Mouse (Mus musculus): ENCODE data around the gene Nubpl. TPM values are rescaled to one million over a fixed set of nuclear protein-coding genes. Genes with fewer than 3 reads are reported as not detected.

Gene Nubpl
- polyA plus RNA-seq, 1 experiment from 2014 or later = 6.3 TPM

DNA sequence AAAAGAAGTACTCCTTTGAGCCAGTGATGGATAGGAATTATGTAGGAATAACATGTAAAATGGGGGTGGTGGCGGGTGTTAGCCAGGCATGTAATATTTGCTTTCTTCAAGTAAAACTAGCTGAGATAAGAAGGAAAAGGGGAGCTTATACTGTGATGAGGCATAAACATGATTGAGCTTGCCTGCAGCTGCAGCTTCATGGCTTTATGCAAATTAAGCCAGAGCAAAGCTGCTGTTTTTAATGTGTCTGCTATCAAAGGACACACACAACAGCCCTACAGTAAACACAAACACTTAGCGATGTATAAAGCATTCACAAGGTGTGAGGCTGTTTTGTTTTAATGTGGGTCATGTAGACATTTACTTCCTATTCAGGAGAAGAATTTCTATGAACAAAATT lies 196.4 kb downstream of the Nubpl start:
- POLR2A ChIA-PET = no interaction called here
- CTCF ChIA-PET = no interaction called here
- TF ChIP-seq CTCF (IDR thresholded peaks at IDR 0.05) = no peak
- ATAC-seq = no peak
- no peak for DNase-seq (ENCODE audit: low read depth, low spot score)
- in situ Hi-C loops (cut with MboI; ENCODE audit: low pct_unique_long_range_greater_than_20kb) = no loop called here
- H3K27me3 ChIP-seq = no peaks in the 10 kb centered on the region

DNA sequence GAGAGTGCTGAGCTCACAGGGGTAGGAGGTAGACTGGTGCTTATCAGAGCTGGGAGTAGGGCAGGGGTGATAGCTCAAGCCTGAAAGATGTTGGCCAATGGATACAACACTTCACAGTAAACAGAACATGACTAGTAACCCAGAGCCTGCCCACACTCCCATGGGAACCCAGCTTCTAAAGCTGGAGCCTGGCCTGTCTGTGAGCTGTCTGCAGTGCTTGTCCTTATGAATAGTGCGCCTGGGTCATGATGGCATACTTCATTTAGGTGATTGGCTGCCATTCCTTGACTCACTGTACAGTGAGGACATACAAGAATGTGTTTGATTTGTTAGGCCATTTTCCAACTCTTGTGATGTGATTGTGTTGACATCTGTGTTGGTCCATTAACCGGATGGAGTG lies 200.5 kb downstream of the Nubpl start:
- no peaks in the 10 kb centered on the region for H3K27me3 ChIP-seq
- ATAC-seq = no peak
- ChIA-PET POLR2A (no interaction called here), CTCF (no interaction called here)
- no peak for DNase-seq (ENCODE audit: low read depth, low spot score)
- in situ Hi-C loops (cut with MboI; ENCODE audit: low pct_unique_long_range_greater_than_20kb) = no loop called here
- TF ChIP-seq CTCF (IDR thresholded peaks at IDR 0.05) = no peak

DNA sequence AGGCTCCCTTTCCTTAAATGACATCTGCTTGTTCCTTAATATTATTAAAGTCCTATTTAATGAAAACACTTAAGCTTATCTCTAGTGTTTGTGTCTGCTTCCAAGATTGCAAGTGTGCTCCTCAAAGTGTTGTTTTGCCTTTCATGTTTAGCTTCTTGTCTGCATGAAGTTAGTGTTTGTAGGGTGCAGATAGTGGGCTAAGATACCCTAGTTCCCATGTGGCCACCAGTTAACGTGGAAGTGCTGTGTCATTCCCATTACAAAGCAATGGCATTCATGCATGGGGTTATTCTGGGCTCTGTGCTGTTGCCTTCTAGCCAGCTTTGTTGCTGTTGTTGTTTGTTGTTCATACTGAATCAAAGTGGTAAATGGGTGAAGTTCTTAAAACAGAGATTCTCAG lies 201.1 kb downstream of the Nubpl start:
- TF ChIP-seq CTCF (IDR thresholded peaks at IDR 0.05) = no peak
- CTCF ChIA-PET = no interaction called here
- ATAC-seq (no peak), DNase-seq (ENCODE audit: low read depth, low spot score) (no peak)
- no peaks in the 10 kb centered on the region for H3K27me3 ChIP-seq
- POLR2A ChIA-PET = no interaction called here
- in situ Hi-C loops (cut with MboI; ENCODE audit: low pct_unique_long_range_greater_than_20kb) = no loop called here

DNA sequence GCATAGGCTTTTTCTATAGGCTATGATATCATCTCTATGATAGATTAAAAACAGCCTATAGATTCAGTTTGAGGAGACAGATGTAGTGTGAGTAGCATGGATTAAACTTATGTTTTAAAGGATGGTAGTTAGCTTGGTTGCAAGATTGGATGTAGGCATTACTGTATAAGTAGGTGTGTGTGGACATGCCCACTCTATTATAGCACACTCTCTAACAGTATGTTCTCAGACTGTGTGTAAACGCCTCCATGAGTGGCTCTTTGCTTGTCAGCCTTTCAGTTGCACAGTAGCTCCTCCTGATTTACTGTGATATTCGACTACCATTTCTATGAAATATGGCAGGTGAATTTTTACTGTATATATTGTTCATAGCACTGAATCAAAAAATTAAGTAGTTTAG lies 205.4 kb downstream of the Nubpl start:
- CTCF ChIA-PET = no interaction called here

DNA sequence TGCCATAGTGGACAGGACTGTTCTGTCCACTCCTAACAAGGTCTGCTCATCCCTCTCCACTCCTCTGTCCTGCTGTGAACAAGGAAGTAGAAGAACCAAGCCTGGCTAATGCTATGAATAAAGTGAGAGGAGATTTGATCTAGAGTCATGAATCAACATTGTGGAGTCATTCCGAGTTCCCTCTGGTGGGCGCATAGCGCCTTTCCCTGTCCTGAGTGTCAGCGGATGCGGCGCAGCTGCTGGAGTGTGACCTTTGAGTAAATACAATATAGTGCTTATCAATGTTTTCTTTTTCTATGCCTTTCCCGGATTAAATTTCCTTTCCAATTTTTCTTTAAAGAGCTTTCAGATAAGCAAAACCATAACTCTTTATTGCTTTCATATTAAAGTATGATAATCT lies 208.8 kb downstream of the Nubpl start:
- POLR2A ChIA-PET = no interaction called here
- CTCF ChIA-PET = no interaction called here
- TF ChIP-seq CTCF (IDR thresholded peaks at IDR 0.05) = no peak
- H3K27me3 ChIP-seq = no peaks in the 10 kb centered on the region
- in situ Hi-C loops (cut with MboI; ENCODE audit: low pct_unique_long_range_greater_than_20kb) = no loop called here
- ATAC-seq = no peak
- no peak for DNase-seq (ENCODE audit: low read depth, low spot score)

More for the DNA sequence above, 205.4 kb downstream of the Nubpl start:
- no peak for TF ChIP-seq CTCF (IDR thresholded peaks at IDR 0.05)
- in situ Hi-C loops (cut with MboI; ENCODE audit: low pct_unique_long_range_greater_than_20kb) = no loop called here
- no peaks in the 10 kb centered on the region for H3K27me3 ChIP-seq
- DNase-seq (ENCODE audit: low read depth, low spot score) (no peak), ATAC-seq (no peak)
- POLR2A ChIA-PET = no interaction called here

DNA sequence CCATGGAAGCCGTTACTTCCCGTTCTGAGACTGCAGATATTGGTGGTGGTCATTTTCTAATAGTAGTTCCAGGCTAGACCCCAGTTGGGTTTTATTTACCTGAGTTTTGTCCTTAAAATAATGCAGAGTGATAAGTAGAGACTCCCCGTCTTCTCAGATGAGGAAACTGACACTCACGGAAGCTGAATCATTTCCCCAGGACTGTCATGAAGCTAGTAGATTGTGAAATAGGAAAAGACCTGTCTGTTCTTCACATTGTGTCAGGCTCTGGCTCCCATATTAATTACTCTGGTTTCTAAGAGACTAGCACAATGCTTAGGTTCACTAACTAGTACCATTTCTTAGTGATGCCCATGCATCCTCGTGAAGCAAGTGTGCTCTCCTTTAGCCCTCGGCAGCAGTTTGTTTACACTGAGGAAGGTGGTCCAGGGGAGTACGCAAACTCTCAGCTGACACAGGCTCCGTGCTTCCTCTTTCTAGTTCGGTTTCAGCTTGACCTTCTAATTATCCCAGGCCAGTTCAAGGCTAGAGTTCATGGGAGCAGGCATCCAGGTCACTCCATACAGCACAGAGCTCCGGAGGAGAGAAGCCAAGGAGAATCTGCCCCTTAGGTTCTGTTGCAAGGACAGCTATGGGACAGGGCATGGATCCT lies 209.9 kb downstream of the Nubpl start:
- ChIA-PET CTCF (no interaction called here), POLR2A (no interaction called here)
- DNase-seq (ENCODE audit: low read depth, low spot score) = no peak
- H3K27me3 ChIP-seq = no peaks in the 10 kb centered on the region
- in situ Hi-C loops (cut with MboI; ENCODE audit: low pct_unique_long_range_greater_than_20kb) = no loop called here
- no peak for TF ChIP-seq CTCF (IDR thresholded peaks at IDR 0.05)
- ATAC-seq = no peak

DNA sequence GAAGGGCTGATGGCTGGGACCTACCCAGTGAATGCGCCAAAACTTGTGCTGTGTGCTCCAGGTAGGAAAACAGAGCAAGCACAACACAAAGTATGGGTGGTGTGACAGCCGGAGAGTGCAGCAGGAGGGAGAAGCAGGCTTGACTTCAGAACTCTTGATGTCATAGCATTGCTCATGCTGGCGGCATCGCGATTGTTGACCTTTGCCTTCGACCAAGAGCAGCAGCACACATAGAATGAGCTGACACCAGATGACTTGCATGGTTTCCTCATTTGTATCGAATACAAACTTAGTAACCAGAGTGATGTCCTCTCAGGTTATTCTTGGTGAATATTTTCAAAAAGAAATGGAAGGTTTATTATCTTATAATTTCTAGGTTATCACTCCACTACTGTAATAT lies 211.1 kb downstream of the Nubpl start:
- H3K27me3 ChIP-seq = no peaks in the 10 kb centered on the region
- no peak for TF ChIP-seq CTCF (IDR thresholded peaks at IDR 0.05)
- in situ Hi-C loops (cut with MboI; ENCODE audit: low pct_unique_long_range_greater_than_20kb) = no loop called here
- DNase-seq (ENCODE audit: low read depth, low spot score) = no peak
- ChIA-PET POLR2A (no interaction called here), CTCF (no interaction called here)
- ATAC-seq = no peak

DNA sequence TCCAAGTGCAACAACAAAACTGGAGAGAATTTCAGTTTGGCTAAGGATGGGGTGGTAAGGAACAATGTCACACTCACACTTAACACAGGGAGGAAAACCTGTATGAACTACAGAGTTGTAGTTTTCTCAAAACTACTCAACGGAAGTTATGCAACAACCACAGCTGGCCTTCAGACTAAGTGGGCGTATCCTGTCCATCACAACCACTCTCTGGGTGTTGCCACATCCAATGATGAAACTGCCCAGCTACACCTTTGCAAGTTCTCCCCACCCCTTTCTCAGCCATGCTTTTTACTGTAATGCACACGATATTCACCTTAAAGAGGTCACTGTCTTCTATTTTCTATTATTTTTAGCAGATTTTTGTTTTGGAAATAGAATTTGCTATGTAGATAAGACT lies 217.3 kb downstream of the Nubpl start:
- ATAC-seq = no peak
- ChIA-PET CTCF (no interaction called here), POLR2A (no interaction called here)
- no peak for TF ChIP-seq CTCF (IDR thresholded peaks at IDR 0.05)
- in situ Hi-C loops (cut with MboI; ENCODE audit: low pct_unique_long_range_greater_than_20kb) = no loop called here
- H3K27me3 ChIP-seq = no peaks in the 10 kb centered on the region
- DNase-seq (ENCODE audit: low read depth, low spot score) = no peak

DNA sequence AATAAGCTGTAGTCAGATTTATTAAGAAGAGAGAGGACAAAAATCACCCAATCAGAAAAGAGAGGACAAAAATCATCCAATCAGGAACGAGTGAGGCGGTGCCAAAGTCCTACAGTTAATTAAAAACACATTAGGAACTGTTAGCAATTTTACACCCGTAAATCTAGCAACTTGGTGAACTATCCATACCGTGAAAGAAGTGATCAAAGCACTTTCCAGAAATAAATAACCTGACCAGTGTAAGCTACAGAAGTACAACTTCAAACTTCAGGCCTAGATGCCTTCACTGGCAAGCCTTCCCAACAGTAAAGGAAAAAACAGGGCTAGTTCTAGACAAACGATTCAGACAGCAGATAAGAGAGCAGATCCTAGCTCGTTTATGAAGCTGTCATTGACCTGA lies 220.1 kb downstream of the Nubpl start:
- ATAC-seq (no peak), DNase-seq (ENCODE audit: low read depth, low spot score) (no peak)
- no peak for TF ChIP-seq CTCF (IDR thresholded peaks at IDR 0.05)
- no peaks in the 10 kb centered on the region for H3K27me3 ChIP-seq
- in situ Hi-C loops (cut with MboI; ENCODE audit: low pct_unique_long_range_greater_than_20kb) = no loop called here
- ChIA-PET POLR2A (no interaction called here), CTCF (no interaction called here)

DNA sequence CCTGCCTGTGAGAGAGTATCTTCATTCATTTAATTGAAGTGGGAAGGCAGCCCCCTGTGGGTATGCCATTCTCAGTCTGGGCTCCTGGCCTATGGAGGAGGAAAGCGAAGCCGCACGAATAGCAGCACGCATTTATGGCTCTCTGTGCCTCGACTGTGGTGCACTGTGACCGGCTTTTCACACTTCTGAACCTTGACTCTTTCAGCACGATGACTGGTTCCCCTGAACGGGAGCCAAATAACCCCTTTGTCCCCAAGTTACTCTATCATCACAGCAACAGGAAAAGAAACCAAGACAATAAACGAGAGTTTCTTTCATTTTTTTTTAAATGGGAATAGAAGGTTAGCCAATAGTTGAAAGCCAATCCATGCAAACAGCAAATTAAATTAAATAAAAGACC lies 220.9 kb downstream of the Nubpl start:
- POLR2A ChIA-PET = no interaction called here
- CTCF ChIA-PET = no interaction called here
- no peak for TF ChIP-seq CTCF (IDR thresholded peaks at IDR 0.05)
- no peaks in the 10 kb centered on the region for H3K27me3 ChIP-seq
- ATAC-seq (no peak), DNase-seq (ENCODE audit: low read depth, low spot score) (no peak)
- in situ Hi-C loops (cut with MboI; ENCODE audit: low pct_unique_long_range_greater_than_20kb) = no loop called here

DNA sequence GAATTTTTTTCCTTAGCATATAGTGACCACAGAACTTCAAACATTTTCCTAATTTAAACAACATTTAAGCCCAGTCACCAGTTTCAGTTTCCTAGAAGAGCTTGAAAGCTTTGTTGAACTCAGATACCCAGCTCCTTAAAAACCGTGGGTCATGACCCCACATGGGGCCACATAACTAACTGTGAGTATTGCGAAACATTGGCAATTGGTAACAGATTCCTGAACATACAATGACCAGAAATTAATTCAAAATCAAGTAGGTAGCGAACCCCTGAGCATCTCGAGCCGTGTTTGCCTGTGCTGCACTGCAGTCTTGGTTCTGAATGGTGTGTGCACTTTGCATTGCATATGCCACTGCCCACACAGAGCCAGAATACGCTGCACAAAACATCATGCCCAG lies 221.6 kb downstream of the Nubpl start:
- TF ChIP-seq CTCF (IDR thresholded peaks at IDR 0.05) = no peak
- H3K27me3 ChIP-seq = no peaks in the 10 kb centered on the region
- no peak for ATAC-seq
- no peak for DNase-seq (ENCODE audit: low read depth, low spot score)
- in situ Hi-C loops (cut with MboI; ENCODE audit: low pct_unique_long_range_greater_than_20kb) = no loop called here
- CTCF ChIA-PET = no interaction called here
- POLR2A ChIA-PET = no interaction called here

DNA sequence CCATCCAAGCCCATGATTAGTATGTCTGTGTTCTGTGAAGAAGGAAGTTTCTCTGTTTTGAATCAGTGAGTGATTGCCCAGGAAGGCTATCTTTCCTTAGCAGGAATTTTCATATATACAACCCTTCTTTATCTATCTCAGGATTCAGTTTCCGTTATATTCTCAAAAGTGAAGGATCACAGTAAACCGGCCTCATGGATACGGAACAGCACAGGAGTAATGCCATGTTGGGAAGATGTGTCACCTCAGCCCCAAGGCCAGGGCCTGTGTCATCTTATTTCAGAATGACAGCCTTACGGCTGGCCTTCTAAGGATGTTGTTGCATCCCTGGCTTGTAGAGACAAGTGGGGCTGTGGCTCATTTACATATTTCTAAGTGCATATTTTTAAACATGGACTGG lies 231.0 kb downstream of the Nubpl start:
- TF ChIP-seq CTCF (IDR thresholded peaks at IDR 0.05) = no peak
- ChIA-PET POLR2A (no interaction called here), CTCF (no interaction called here)
- in situ Hi-C loops (cut with MboI; ENCODE audit: low pct_unique_long_range_greater_than_20kb) = no loop called here
- DNase-seq (ENCODE audit: low read depth, low spot score) = no peak
- no peak for ATAC-seq
- no peaks in the 10 kb centered on the region for H3K27me3 ChIP-seq

All from Patski (cell line).